Mouse (Mus musculus) mouse trophoblast stem cell (cell line): Measurements from ENCODE around the gene Selenom.

Source experiments
- in situ Hi-C, 2 experiments: fragments of 300-500 bp; cut with MseI, MboI; formaldehyde crosslinking; loops; 2 replicates in 1 of 2; 3 replicates in 1 of 2; pipeline ENCODE4 v1.15.1; 2025

Selenom gene

GRCm38 (mm10) chr11:3514529-3515054 is at the start of gene Selenom:
Selenom (plus strand) TSS chr11:3514684.
- in situ Hi-C loops = loop anchor here (5.0 kb wide), 1 partner anchor 37 kb away; no protein-coding TSS in a partner anchor

- in situ Hi-C loops = no loop called here
These were observed 43.0 kb upstream of the Selenom start for GRCm38 (mm10) chr11:3471448-3471850.

- in situ Hi-C loops = no loop called here
These were observed 42.0 kb upstream of the Selenom start for GRCm38 (mm10) chr11:3472484-3472883.

- in situ Hi-C loops = loop anchor here (5.0 kb wide), 1 partner anchor 38 kb away; the partner anchor contains the start of gene Selenom (in 2 of the 2)
These were observed 39.9 kb upstream of the Selenom start for GRCm38 (mm10) chr11:3474480-3475115.

GRCm38 (mm10) chr11:3475489-3475888 is 39.0 kb upstream of the Selenom start:
- in situ Hi-C loops = loop anchor here (5.0 kb wide), 1 partner anchor 37 kb away; the partner anchor contains the start of gene Selenom (in 2 of the 2)

DNA sequence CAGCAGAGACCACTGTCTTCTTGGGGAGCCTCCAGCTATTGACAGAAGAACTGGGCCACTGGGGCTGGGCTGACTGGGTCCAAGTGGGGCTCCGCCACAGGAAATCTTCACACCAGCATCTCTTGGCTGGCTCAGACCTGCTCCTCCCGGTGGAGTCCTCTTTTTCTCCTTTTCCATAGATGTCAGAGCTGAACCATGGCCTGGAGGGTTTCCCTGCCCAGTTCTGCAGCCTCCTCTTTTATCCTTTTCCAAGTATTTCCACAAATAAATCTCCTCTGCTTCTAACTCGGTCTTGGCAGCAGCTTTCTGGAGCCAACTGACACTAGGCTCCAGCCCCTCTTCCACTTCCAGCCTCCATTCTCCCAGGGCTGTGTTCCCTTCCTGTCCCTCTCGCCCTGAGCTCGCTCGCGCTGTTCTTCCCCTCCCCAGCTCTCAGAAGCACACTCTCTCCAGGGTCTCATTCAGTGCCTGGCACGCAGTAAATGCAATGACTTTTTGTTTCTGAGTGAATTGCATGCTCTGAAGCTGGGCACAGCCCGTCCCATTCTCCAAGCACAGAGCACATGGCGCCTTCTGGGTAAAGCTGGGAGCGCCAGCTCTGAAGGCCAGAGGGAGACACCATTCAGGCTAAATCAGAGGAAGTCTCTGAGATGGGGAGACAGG is 30.4 kb upstream of the Selenom start:
- in situ Hi-C loops = no loop called here

GRCm38 (mm10) chr11:3486349-3486748 is 28.1 kb upstream of the Selenom start:
- in situ Hi-C loops = no loop called here

DNA sequence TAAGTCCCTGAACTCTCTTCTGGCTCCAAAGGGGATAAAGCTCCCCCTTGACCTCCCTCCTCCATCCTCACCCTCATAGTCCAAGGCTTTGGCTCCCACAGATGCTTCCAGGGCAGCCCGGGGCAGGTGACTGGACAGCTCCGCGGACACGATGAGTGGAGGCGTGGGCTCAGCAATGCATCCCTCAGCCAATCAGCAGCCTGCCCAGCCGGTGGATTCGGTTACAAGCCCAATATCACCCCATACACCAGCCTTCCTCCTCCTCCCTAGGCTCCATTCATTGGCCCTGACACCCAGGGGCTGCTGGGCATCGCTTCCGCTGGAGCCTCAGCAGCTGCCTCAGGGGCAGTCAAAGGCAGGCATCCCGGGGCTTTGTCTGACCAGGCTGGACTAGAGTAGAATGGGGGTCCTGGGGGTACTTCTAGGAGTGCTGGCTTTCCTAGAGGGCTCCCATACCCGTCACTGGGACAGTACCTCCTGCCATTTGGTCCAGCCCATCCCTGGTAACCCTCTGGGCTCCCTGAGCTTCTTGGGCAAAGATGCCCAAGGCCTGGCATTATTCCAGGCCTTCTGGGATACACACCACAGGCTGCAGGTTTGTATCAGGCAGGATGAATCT is 26.4 kb upstream of the Selenom start, which contains the start of gene Pla2g3:
TSS of gene Pla2g3 (plus strand) at position 333 of the 619 bp plus-strand sequence.
- in situ Hi-C loops = no loop called here

- in situ Hi-C loops = no loop called here
These were observed 25.4 kb upstream of the Selenom start for GRCm38 (mm10) chr11:3489036-3489435.

DNA sequence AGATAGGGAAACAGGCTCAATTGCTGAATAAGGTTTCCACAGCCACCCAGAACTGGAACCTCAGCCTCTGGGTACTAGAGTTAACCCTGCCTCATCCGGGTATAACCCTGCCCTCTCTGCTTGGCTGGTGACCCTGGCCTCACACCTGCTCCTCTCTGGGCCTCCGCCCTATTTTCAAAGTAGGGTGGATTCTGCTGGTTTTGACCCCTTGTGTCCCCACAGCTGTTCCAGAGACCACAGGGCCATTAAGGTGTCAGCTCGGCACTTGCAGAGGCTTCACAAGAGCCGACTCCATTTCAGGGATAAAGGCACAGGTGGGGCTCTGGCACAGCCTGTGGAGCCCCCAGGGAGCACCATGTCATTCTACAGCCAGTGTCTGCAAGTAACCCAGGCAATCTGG is 21.7 kb upstream of the Selenom start:
- in situ Hi-C loops = no loop called here

- in situ Hi-C loops = no loop called here
These were observed 19.6 kb upstream of the Selenom start for GRCm38 (mm10) chr11:3494857-3495256.

GRCm38 (mm10) chr11:3495496-3495895 is 19.0 kb upstream of the Selenom start:
- in situ Hi-C loops = no loop called here

DNA sequence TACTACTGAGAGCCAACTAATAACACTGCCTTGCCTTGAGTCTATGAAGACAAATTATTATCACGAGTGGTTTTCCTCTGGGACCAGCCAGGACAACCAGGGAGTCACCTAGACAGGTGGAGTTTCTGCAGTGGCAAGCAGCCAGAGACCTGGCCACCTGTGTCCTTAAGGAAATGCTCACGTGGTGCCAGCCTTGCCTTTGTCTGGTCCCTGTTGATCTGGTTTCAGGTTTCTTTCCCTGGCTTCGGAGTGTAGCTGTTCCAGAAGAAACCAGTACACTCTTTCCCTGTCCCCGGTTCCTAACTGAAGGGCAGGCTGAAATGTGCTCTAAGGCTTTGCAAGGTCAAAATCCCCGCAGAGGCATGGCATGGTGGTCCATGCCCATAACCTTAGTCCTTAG is 17.7 kb upstream of the Selenom start:
- in situ Hi-C loops = no loop called here

GRCm38 (mm10) chr11:3497296-3497695 is 17.2 kb upstream of the Selenom start:
- in situ Hi-C loops = no loop called here

DNA sequence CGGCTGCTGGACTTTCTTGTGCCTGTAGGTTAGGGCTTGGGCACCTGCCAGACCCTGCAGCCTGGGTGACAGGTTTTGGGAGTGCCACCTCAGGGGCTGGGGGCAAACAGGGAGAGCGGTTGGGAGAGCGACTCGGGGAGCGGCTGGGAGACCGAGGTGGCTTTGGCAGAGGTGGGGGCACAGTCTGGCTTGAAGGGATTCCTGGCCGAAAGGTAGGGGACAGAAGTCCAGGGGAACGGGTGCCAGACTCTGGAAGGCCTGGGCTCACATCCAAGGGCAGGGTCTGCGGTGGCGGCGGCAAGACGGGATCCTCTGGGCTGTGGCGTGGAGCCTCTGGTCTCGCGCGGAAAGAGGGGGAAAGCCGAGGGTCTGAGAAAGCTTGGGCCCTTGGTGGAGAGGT is 12.4 kb upstream of the Selenom start:
- in situ Hi-C loops = no loop called here

DNA sequence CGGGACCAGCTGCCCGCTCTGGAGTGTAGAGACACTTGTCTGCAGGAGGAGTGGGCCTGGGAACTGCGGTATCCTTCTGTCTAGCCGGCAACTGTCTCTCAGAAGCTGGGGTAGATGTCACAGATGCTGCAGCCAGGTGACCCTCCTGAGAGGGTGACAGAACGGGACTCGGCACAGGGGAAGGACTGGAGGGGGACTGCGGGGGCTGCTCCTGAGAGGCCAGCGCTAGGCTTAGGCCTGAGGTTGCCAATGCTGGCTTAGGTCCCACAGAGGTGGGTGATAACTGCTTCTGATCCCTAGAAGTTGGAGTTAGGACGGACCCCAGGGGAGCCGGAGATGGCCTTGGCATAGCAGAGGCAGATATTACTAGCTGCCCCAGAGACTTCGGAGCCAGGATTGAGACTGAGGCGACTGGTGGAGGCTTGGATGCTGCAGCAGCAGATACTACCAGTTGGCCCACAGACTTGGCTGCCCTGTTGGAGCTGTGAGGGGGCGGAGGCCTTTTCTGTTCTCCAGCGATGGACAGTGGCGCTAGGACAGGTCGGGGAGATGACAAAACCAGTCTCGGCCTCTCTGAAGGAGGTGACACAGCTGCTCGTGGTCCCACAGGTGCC is 11.9 kb upstream of the Selenom start:
- in situ Hi-C loops = no loop called here

DNA sequence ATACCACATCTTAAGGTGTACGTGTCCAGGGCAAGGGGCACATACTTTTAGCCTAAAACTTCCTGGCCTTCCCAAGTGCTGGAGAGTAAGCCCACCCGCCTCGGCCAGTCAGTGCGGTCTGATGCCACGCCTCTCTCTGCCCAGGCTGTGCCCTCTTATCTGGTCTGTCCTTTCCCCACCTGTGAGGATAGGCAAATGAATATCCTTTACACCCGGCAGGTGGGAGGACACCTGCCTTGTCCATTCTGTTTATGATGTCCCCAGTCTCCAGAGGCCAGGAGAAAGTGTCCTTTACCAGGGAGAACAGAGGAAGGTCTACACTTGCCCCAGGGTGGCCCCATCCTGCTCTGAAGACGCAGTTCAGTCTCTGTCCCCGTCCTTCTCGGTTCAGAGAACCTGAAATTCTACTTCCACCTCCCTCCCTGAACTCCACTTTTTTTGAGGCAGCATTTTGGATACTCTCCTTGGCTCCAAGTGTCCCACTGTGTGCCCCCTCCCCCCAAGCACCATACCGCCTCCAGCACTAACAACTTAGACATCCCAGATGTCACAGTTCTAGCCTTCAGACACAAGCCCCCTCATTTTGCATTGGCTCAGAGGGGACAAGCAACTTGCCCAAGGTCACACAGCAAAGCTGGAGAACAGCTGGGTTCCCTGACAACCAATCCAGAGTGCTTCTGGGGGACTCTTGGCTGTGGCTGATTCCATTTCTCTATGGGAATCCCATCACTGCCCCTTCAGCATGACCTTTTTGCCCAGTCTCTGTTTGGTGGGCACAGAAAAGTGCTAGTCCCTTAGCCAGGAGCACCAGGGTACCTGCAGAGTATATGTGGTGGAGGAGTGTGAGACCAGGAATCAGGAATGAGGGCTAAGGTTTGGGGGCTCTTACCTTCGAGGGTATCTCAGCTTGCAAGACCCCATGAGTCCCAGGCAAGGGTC is 10.5 kb upstream of the Selenom start:
- in situ Hi-C loops = no loop called here

- in situ Hi-C loops = no loop called here
These were observed 6.3 kb upstream of the Selenom start for GRCm38 (mm10) chr11:3508226-3508625.

DNA sequence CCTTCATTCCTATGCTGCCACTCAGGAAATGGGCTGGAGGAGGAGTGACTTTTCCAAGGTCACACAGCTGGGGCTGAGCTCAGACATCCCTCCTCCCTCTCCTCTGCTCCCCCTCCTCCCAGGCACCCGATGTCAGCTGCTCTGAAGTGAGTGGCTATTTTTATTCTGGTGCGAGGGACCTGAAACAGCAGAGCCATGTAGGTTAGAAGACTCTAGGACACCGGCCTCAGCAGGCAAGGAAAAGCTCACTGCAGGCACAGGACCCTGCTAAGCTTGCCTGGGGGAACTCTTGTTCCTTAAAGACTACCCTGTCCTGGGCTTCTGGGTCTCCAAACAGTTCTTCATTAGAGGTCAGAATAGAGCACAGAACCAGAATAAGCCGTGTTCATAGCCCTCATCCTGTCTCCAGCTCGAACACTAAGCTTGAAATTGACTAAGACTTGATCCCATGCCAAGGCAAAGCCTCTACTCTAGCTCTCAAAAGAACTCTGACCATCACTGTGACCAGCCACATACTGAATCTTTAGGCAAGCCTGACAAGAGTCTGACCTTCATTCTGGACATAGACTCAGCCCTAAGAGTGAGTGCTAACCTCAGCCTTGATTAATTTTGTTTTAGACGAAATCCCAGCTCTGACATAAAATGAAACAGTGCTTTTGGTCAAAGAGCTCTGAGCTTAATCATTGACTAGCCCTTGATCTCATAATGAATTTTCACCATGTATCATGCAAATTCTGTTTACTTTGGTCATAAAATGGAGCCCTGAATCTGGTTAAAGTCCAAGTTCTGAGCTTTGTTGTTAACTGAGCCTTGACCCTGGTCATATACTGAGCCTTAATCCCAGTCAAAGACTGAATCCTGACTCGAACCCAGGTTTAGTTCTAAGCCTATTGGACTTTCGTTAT is 5.1 kb upstream of the Selenom start:
- in situ Hi-C loops = loop anchor here (5.0 kb wide), 1 partner anchor 32 kb away; no protein-coding TSS in a partner anchor

GRCm38 (mm10) chr11:3510321-3510720 is 4.2 kb upstream of the Selenom start:
- in situ Hi-C loops = loop anchor here (5.0 kb wide), 1 partner anchor 33 kb away; no protein-coding TSS in a partner anchor
